Mouse (Mus musculus) ovary, adult 18-20 months (tissue): ENCODE results near the gene Ankfn1.

Source experiments
- DNase-seq: peaks from one replicate; pipeline ENCODE4 v3.0.0; 2022; ENCODE audit warnings: low spot score, mixed read lengths

Gene Ankfn1

GRCm38 (mm10) chr11:89777431-89777830, at the start of gene Ankfn1:
Gene Ankfn1 (minus strand): TSS chr11:89777653.
- DNase-seq: no peak

DNA sequence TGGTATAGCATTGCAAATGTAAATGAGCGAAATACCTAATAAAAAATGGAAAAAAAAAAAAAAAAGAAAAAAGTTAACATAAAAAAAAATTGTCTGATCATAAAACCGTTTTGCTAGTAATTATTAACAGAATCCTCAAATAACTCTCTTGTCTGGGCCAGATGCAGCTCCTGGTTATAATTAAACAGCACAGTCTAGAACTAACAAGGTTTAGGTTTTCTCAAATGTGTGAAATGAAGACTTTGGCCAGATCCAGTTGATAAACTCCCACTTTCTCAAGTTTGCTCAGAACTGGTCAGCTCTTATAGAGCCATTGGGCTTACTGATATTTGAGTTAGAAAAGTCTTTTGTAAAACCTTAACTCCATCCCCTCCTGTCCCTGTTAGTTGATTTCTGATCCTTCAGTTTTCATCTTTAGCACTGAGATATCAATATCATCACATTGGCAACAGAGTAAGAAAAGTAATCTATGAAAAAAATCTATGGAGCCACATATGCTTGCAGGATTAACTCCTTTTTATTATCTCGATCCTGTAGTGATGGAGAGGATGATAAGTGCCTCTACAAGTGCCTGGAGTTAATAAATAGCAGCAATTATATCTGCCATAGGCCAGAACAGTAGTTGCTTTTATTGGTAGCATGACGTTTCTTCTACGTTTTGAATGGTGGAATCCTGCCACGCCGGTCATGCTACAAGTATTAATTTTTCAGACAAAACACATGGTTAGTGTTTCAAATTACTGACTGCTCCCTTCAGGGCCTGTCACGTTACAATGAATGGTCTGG, 46.4 kb upstream of the Ankfn1 start:
- DNase-seq: no peak

DNA sequence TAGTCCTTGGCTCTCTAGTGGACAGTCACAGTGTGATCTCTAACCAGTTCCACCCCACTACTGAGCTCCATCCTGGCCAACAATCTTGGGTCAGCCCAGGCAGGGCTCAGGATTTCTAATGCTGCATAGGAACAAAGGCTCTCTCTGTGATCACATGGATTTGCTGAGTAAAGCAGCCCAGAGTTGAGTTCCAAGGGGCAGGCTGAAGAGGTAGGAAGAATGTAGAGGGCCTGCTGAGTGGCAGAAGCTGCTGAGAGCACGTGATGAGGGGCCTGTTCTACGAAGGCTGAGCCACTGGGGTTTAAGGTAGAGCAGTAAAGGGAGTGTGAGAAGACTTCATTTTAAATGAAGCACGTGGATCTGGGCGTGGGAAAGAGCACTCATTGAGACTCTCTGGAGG, 41.1 kb upstream of the Ankfn1 start:
- DNase-seq: no peak

DNA sequence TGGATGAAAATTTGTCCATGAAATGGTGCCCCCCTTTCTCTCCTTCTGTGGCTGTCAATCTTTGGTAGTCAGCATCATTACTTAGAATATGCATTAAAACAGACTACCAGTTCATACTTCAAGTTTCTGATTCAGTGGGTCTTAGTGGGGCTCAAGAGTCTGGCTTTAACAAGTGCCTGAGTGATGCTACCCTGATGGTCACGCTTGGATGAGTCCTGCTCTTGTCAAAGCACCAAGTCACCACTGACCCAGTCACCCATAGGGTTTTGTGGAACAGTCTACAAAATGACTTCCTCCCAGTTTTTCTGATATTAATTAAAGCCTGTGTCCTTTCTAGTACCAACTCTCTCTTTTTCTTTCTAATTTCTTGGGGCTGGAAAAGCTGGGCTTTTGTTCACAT, 34.0 kb upstream of the Ankfn1 start:
- no peak for DNase-seq

DNA sequence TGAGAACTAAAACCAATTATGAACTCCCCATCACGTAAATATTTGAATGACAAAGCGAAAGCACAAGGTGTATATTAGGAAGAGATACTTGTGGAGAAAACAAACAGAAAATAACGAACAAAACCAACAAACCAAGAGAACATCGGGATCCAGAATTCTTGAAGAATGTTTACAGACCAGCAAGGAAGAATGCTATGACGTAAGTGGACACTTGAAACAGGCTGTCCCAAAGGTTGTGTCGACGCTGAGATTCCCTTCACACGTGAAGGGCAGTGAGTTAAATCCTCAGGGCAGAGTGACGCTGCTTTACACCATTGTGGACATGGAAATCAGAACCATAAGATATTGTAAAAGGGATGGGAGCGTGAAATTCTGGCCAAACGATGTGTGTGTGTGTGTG, 30.5 kb upstream of the Ankfn1 start:
- no peak for DNase-seq

- DNase-seq: no peak
These were observed 27.4 kb upstream of the Ankfn1 start for GRCm38 (mm10) chr11:89804822-89805221.

GRCm38 (mm10) chr11:89803974-89804373, 26.5 kb upstream of the Ankfn1 start:
- no peak for DNase-seq

DNA sequence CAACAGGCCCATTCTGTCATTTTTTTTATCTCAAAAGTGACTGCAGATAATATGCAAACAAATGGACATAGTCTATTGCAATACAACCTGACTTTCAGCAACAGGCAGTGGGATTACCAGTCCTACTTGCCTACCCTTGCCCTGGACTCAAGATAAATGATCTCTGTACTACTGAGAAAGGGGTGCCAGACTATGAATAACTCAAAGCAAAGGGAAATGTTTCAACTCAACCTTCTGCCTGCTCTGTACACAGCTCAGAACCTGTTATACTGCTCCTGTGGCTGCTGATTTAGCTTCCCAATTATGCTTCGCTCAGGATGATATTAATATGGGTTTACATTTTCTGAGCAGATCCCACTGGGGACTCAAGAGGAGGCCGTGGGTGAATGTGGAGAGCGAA, 15.3 kb upstream of the Ankfn1 start:
- no peak for DNase-seq

DNA sequence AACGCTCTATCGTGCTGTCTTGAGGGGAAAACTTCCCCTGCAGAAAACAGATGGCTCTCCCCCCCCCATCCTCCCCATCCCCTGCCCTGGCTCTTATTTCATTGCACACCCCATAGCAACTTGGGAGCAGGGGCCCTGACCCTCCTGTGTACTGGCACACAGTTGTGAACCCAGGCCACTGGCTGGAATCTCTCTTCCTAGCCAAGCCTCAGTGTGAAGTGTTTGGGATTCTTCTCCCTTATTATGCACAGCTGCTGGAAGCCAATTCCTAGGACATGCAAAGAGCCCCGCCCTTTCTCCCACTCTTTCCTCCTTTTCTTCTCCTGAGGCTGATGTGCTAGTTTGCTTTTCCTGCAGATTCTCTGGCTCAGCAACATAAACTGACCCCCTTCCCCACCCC, 1.4 kb downstream of the Ankfn1 start:
- no peak for DNase-seq

- no peak for DNase-seq
These were observed 2.5 kb downstream of the Ankfn1 start for GRCm38 (mm10) chr11:89774913-89775312.

DNA sequence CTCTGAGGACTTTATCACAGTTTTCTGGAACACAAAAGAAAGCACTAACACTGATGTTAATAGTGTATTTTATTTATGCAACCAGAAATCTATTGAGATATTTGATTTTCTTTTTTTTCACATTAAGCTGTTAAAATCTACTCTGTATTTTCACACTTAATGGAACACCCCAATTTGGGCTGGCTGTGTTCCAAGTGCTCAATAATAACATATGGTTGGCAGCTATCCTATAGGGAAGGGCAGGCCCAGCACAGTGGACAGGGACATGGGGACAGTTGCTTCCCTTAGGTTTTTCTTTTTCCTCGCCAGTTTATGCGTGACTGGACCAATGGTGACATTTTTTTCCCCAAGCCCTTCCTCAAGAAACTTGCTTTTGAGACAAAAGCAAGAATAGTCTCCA, 4.5 kb downstream of the Ankfn1 start:
- no peak for DNase-seq

GRCm38 (mm10) chr11:89765770-89766148, 11.7 kb downstream of the Ankfn1 start:
- DNase-seq: no peak

GRCm38 (mm10) chr11:89765014-89765769, 12.3 kb downstream of the Ankfn1 start:
- DNase-seq: no peak

DNA sequence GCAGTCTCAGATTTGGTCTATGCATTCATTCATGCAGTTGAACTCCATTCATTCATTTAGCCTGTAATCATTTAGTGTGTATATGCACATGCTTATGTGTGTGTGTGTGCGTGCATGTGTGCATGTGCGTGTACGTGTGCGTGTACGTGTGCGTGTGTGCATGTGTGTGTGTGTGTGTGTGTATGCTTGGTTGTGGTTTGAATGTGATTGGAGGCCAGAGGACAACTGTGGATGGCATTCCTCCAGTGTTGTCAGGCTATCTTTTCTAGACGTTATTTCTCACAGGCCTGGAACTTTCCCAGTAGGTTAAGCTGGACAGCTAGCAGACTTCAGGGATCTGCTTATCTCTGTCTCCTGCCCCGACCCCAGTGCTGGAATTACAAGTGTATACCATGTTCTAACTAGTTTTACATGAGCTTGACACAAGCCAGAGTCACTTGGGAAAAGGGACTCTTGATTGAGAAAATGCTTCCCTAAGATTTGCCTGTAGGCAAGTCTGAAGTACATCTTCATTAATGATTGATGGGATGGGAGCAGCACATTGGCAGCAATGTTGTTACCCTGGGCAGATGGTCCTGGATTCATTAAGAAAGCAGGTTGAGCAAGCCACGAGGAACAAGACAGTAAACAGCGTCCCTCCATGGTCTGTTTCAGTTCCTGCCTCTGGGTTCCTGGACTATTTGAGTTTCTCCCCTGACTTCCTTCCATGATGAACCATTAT, 43.3 kb downstream of the Ankfn1 start:
- DNase-seq: no peak

DNA sequence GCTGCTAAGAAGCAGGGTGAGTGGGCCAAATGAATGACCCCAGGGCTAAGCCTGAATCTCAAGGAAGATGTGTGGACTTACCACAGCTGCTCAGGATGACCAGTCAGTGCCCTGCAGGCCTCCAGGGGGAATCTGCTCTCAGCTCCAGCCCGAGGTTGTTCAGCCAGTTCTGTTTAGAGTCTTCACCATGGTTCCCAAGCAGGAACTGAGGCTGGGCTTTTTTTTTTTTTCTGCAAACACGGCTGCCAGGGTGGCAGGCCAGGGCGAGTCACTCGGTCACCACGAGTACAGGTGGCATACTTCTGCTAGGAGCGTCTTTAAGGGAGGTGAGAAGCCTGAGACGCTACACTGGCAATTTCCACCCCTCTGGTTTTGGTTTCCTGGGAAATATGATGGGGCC, 43.9 kb downstream of the Ankfn1 start:
- DNase-seq: no peak

- DNase-seq: peak; percentile 16
These were observed 56.6 kb downstream of the Ankfn1 start for GRCm38 (mm10) chr11:89720847-89721246.

GRCm38 (mm10) chr11:89718491-89718982, 58.9 kb downstream of the Ankfn1 start:
- no peak for DNase-seq

- no peak for DNase-seq
These were observed 61.1 kb downstream of the Ankfn1 start for GRCm38 (mm10) chr11:89716351-89716750.

GRCm38 (mm10) chr11:89708526-89708925, 68.9 kb downstream of the Ankfn1 start:
- DNase-seq: no peak

DNA sequence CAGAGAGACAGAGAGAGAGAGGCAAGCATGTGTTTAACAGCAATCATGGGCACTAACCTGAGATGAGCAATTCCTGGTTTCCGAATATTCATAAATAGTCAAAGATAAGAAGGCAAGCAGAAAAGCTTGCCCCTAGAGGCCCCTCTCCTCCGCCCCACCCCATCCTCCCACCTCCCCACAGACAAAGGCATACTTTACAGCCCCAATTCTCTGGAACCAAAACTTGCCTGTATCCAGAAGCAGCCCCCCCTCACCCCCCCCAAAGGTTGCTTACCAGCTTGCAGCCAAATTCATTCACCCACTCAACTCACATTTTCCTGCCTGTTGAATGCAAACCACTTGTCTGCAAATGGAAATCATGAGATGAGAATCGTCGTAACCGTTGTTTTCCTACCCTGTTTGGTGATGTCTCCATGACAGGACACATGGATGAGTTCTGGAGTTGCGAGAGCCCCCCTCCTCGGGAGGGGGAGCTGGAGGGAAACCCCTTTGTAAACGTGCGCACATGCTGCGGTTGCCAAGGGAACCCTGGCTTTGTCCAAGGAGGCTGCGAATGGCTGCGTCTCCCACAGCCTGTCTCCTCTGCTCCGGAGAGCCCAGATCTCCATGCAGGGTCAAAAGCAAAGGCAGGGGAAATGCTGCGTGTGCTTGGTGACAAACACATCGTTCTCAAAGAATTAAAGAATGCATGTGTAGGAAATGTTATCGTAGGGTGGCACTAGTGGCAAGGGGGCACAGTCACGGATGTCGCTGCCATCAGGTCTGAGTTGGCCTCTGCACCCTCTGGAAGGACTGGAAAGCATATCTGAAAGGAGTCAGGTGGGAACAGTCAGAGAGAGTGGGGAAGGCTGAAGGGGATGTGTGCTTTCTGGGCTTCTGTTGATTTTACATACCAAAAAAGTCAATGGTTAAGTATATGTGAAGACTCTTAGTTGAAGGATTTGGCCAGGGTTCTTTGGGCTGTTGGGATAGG, 80.7 kb downstream of the Ankfn1 start:
- no peak for DNase-seq

DNA sequence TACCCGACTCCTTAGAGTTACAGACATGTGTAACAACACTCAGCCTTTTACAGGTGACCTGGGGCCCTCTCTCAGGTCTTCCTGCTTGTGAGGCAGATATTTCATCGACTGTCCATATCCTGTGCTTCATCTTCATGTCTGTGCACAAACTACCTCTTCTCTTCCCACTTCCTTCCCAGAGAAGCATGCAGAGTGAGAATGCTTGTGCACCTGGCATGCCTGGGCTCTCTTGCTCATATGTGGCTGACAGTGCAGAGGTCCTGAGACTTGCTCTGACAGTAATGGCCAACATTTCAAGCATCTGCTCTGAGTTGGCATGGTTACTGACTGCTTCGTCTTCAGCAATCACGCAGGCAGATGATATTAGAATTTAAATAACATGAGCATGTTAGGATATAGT, 83.8 kb downstream of the Ankfn1 start:
- DNase-seq: no peak

DNA sequence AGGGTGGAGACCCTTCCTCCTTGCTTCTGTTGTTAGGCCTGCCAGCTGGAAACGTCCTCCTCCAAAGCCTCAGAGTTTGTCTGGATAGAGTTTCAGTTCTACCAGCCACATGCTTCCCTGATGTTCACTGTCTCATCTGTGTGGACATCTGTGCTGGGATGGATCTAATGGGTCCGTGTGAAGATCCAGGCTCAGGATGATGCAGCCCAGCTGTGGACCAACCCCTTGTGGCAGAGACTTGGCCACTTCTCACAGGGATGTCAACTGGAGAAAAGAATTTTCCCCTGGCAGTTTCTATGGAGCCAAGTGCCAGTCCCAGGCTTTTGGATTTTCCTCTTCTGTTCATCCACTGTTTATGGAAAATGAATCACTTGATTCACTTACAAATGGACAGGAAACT, 100.5 kb downstream of the Ankfn1 start:
- DNase-seq: no peak
